Mouse (Mus musculus) small intestine, adult 2 months (tissue): ENCODE data around the gene Slit1. TPM values are rescaled to one million over a fixed set of nuclear protein-coding genes. Genes with fewer than 3 reads are reported as not detected.

ENCODE experiments used
- H3K27ac ChIP-seq: fragments of 200-500 bp; 2 replicates; pipeline ENCODE4 v1.5.1; 2012; ENCODE audit warnings: low read depth, low read length, control low read depth, inconsistent platforms; ENCODE audit not compliant: insufficient read depth
- H3K27me3 ChIP-seq: fragments of 200-500 bp; 2 replicates; pipeline ENCODE4 v1.6.1; 2012; ENCODE audit warnings: mild to moderate bottlenecking, moderate library complexity, low read length, inconsistent platforms; ENCODE audit not compliant: control insufficient read depth, insufficient read depth
- H3K36me3 ChIP-seq: fragments of 200-500 bp; 2 replicates; pipeline ENCODE4 v1.6.1; 2012; ENCODE audit warnings: mild to moderate bottlenecking, low read length, control low read depth, inconsistent platforms; ENCODE audit not compliant: control insufficient read depth, insufficient read depth
- H3K4me1 ChIP-seq: fragments of 200-500 bp; 2 replicates; pipeline ENCODE4 v1.6.1; 2012; ENCODE audit warnings: low read length, inconsistent platforms, mixed read lengths; ENCODE audit not compliant: control insufficient read depth, insufficient read depth, insufficient read length
- H3K4me3 ChIP-seq: fragments of 200-500 bp; 2 replicates; pipeline ENCODE4 v1.5.1; 2012; ENCODE audit warnings: low read depth, mild to moderate bottlenecking, control low read depth, inconsistent platforms, low read length, moderate library complexity
- CTCF ChIP-seq: fragments of 200-500 bp; IDR thresholded peaks from 2 replicates; pipeline ENCODE4 v1.5.1; 2012; ENCODE audit warnings: low read depth, mild to moderate bottlenecking, control low read depth, inconsistent platforms, low read length, moderate library complexity, mixed read lengths; ENCODE audit not compliant: insufficient replicate concordance, insufficient read length; ENCODE audit errors: extremely low read depth
- POLR2A ChIP-seq: fragments of 200-500 bp; IDR thresholded peaks from 2 replicates; pipeline ENCODE4 v1.6.1; 2012; ENCODE audit warnings: low read depth, mild to moderate bottlenecking, control low read depth, inconsistent platforms, low read length, moderate library complexity
- WGBS: fragments of 180-500 bp; shearing (Covaris S2); methylation state at CpG from one replicate; pipeline ENCODE4 v1.1.7; 2018; 5-methylcytosine and 5-hydroxymethylcytosine counted together
- polyA plus RNA-seq: library from polyadenylated mRNA; depleted of rRNA; stranded (reverse); fragments of >200 nt; gene quantifications from 2 replicates; pipeline ENCODE4 v1.2.3, GENCODE M21; 2012; rRNA removed

Gene Slit1
- polyA plus RNA-seq, 1 experiment: 0.94 TPM

DNA sequence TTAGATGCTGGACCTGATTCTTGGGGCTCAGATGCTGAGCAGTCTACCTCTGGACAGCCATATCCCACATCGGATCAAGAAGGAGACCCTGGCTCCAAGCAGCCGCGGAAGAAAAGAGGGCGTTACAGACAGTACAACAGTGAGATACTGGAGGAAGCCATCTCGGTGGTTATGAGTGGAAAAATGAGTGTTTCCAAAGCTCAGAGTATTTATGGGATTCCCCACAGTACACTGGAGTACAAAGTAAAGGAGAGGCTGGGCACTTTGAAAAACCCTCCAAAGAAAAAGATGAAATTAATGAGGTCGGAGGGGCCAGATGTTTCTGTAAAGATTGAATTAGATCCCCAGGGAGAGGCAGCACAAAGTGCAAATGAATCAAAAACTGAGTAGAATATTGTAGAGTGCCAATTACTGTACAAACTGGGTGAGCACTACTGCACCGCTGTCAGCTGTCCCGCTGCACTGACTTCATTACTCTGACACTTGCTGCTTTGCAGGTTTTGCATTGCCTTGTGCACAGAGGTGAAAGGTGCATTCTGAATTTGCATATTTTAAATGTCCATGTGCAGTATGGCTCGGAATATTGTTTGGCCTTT lies 184.5 kb downstream of the Slit1 start:
- peaks cover 3% of the 10 kb centered on the region; the same call in 1 of the 2 replicates for H3K4me1 ChIP-seq
- no peaks in the 10 kb centered on the region for H3K27me3 ChIP-seq
- H3K27ac ChIP-seq: no peak overlapping the region
- TF ChIP-seq POLR2A: no peak
- H3K4me3 ChIP-seq: no peak overlapping the region
- 90% methylated on average over 9 of the region's 9 CpGs for WGBS
- H3K36me3 ChIP-seq: peaks cover 36% of the 10 kb centered on the region

DNA sequence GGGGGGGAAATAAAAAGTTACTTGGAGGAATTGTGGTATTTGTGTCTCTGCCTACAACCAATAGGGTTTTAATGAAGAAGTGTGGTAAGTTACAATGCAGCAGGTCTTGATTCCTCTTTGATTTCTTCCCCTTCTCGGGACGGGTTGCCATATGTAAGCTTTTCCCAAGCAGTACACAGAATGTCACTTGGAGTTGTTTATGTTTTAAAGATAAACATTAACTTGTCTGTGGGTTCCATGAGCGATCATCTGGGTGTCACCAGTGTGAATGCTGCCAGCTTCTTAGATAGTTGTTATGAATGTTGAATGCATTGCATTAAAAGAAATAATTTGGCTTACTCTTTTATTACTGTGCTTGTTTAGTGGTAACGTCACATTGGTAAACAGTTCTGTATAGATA lies 186.0 kb downstream of the Slit1 start:
- H3K27me3 ChIP-seq: no peaks in the 10 kb centered on the region
- H3K4me3 ChIP-seq: no peak overlapping the region
- peaks cover 3% of the 10 kb centered on the region; the same call in 1 of the 2 replicates for H3K4me1 ChIP-seq
- peaks cover 39% of the 10 kb centered on the region for H3K36me3 ChIP-seq
- TF ChIP-seq POLR2A: no peak
- no peak for TF ChIP-seq CTCF
- no peak overlapping the region for H3K27ac ChIP-seq
- 63% methylated on average over 4 of the region's 4 CpGs for WGBS

DNA sequence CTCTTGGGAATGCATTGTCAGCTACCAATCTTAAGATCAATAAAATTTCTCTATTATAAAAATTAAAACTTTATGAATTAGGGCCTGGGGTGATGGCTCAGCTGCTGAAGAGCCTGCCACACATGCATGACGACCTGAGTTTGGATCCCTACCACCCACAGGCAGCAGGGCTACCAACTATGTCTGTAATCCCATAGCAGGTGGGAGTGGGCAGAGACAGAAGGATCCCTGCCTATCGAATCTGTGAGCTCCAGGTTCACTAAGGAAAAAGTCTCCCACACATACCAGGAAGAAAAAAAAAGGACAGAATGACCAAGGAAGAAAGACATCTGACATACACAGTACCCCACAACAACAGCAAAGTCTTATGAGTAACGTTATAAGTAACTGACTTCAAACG lies 186.5 kb downstream of the Slit1 start:
- TF ChIP-seq CTCF: no peak
- peaks cover 5% of the 10 kb centered on the region; the same call in 1 of the 2 replicates for H3K4me1 ChIP-seq
- no peak overlapping the region for H3K4me3 ChIP-seq
- H3K27me3 ChIP-seq: no peaks in the 10 kb centered on the region
- H3K27ac ChIP-seq: no peak overlapping the region
- H3K36me3 ChIP-seq: peaks cover 39% of the 10 kb centered on the region
- WGBS: 86% methylated on average over 4 of the region's 4 CpGs

Other genes starting within 250 kb of the Slit1 start
- 0.56 and 1.0 TPM in 2 replicates for gene Gm340, start 161.3 kb downstream of the Slit1 start, polyA plus RNA-seq
- gene Arhgap19, start 58.4 kb upstream of the Slit1 start, polyA plus RNA-seq: 0.71 and 2.1 TPM in 2 replicates
- gene Frat1, start 86.3 kb upstream of the Slit1 start, polyA plus RNA-seq: 8.1 and 29.1 TPM in 2 replicates
- gene Frat2, start 104.5 kb upstream of the Slit1 start, polyA plus RNA-seq: 13.7 and 62.2 TPM in 2 replicates
- 2.4 and 3.0 TPM in 2 replicates for gene Rrp12, start 152.5 kb upstream of the Slit1 start, polyA plus RNA-seq
- gene Pgam1, start 168.3 kb upstream of the Slit1 start, polyA plus RNA-seq: 159 and 216 TPM in 2 replicates
- 4.7 and 5.9 TPM in 2 replicates for gene Exosc1, start 189.8 kb upstream of the Slit1 start, polyA plus RNA-seq
- gene Zdhhc16, start 189.8 kb upstream of the Slit1 start, polyA plus RNA-seq: 27.5 and 42.0 TPM in 2 replicates
- 17.4 and 33.0 TPM in 2 replicates for gene Mms19, start 237.5 kb upstream of the Slit1 start, polyA plus RNA-seq
- gene Ubtd1, start 238.1 kb upstream of the Slit1 start, polyA plus RNA-seq: 9.0 and 10.8 TPM in 2 replicates